Mouse (Mus musculus) adipocyte (in vitro differentiated cells): Measurements from ENCODE around the gene Pard3.

Experiments
- DNase-seq: peaks from one replicate; pipeline ENCODE4 v3.0.0-alpha.2; 2016; ENCODE audit warnings: low spot score

Gene Pard3

GRCm38 (mm10) chr8:127600641-127601040, 536.9 kb downstream of the Pard3 start:
- DNase-seq = no peak

GRCm38 (mm10) chr8:127603062-127603461, 539.4 kb downstream of the Pard3 start:
- no peak for DNase-seq

DNA sequence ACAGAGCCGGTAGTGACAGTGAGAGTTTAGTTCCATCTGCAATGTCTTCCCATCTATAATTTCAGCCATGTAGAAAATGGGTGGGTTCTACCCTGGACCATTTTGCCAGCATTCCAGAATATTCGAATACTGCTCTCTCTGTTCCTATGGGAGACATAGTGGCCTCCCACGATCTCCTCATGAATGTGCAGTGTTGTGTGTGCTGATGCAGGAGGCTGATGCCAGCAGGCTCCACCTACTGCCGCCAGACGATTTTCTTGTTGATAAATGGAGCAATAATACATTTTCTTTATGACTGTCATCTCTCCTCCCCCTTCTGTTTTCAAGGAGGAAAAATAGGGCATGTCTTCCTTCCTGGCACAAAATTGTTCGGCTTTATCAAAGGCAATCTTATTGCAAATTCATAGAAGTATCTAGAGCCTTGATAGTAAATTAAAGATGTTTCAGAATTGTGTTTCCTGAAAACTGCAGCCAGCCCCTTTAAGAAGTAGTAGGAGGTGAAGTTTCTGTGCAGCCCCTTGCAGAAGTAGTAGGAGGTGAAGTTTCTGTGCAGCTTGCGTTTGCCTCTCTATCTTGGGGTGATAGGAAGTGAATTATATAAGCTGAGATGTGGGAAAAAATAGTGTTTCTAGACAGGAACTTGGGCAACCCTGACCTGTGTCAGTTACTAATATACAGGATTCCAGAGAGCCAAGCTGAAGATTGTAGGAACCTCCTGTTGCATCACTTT, 545.0 kb downstream of the Pard3 start:
- DNase-seq = no peak

DNA sequence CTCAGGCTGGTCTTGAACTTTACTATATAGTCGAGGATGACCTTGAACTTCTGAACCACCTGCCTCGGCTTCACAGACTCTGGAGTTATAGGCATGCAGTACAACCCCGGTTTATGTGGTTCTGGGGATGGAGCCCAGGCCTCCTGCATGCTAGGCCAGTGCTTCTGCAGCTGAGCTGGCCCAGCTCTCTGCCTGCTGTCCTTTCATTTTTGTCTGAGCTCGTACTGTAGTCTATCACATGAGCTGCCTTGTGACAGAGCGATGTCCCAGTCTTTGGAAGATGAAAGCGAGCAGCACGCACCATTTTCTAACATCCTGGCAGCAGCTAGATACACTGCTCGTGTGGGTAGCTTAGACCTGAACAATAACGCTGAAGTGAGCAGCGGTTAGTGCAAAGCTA, 545.6 kb downstream of the Pard3 start:
- DNase-seq = no peak

DNA sequence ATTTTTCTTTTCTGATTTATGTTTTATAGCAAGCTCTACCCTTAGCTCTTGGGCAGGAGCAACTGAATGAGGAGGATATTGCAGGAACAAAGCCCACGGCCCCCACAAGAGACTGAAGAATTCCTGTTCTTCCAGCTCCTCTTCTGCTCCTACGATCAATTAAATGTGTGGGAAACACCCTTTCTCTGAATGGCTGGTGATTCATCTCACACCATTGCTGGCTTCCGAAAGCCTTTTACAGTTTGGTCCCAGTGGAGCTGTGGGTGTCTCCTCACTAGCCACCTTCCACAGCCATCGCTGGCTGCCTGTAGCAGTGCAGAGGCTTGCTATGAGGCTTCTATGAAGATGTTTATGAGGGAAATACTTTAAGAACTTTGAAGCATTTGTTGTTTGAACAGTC, 550.5 kb downstream of the Pard3 start:
- DNase-seq = no peak

DNA sequence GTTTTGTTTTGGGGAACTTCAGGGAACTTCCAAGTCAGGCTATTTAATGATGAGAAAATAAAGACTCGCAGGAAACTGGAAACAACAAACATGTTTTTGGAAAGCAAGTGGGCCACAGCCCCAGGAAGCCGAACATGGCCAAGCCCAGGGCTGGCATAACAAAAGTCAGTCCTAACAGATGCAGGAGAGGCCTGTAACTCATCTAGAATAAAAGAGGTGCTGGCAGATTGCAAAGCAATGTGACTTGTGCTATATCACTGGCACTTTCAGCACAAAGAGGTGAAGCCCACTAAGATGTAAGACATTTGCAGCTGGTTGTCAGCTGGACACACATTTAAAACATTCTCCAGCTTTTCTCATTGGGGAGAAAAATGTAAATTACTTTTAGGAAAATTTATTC, 553.0 kb downstream of the Pard3 start:
- DNase-seq = no peak

- DNase-seq = no peak
Observed at GRCm38 (mm10) chr8:127622137-127622536, 558.4 kb downstream of the Pard3 start.

DNA sequence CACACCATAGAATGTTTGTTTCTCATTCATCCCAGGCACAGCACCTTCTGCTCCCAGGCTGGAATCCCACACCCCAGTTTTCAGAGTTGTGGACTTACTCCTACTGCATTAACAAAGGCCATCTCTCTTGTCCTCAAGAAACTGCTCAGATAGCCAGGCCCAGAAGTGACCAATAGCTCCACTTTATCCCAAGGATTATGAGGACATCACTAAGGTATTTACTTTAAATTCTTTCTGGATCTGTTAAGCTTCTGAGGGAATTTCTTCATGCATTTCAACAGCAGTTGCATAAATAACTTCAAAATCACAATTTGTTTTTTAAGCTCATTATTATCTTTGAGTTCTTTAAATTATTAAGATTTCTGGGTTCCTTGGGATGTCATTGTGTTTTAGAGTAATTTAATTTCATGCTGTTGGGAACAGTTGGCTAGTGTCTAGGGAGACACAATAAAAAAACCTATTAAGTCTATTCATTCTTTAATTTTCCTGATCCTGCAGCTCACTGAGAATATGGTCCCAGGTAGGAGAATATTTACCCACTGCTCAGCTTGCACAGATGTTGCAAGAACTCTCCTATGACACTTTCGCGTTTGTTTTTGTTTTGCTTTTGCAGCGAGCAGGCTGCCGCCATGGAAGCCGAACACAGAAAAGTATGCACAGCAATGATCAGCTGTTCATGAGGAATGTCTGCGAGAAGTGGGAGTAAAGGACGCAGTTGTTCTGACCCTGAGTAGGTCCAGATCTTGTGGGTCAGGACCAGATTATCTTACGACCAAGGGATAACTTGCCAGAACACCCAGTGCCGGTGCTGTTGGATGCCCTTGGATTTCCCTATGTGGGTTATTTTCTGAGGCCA, 574.8 kb downstream of the Pard3 start:
- DNase-seq = no peak

DNA sequence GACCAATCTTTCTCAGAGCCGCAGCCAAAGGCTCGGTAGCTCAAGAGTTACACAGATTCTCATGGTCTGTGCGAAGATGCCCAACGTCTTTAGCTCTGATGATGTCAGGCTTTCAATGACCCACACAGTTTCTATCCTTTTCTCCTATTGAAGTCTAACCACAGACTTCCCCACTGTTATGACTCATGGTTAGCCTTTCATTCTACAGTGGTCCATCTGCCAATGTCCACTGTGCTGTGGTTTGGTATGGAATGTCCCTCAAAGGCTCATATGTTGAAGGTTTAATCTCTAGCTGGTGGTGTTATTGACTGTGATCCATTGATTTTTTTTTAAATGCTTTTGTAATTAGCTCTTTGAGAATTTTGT, 575.4 kb downstream of the Pard3 start:
- no peak for DNase-seq

DNA sequence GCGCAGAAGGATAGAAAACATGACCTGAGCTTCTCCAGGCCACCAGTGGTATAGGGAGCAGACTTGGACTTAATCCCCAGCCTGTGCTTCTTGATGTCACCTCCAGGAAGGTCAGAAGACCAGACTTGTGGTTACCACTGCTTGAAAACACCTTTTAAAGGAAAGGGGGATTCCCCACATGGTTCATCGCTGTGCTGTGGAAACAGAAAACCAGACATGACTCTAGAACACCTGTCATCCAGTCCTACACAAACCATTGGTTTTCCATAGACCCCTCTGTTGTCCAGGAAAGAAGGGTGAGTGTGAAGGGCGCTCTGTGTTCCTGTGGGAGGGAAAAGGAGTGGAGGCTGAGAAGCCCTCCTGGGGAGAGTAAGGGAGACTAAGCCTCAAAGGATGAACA, 591.9 kb downstream of the Pard3 start:
- no peak for DNase-seq
